Mouse (Mus musculus) macrophage (primary cell): ENCODE measurements around the gene Edaradd. TPM values are rescaled to one million over a fixed set of nuclear protein-coding genes. Genes with fewer than 3 reads are reported as not detected.

Source experiments
- H3K27ac ChIP-seq: fragments of 350-480 bp; formaldehyde crosslinking; 2 replicates; pipeline ENCODE4 v1.9.0; 2021
- H3K36me3 ChIP-seq: fragments of 350-480 bp; formaldehyde crosslinking; 2 replicates; pipeline ENCODE4 v1.9.0; 2021; ENCODE audit errors: inconsistent target
- H3K4me3 ChIP-seq: fragments of 350-480 bp; formaldehyde crosslinking; 2 replicates; pipeline ENCODE4 v1.9.0; 2021; ENCODE audit errors: inconsistent target
- H3K79me2 ChIP-seq: fragments of 350-480 bp; formaldehyde crosslinking; 2 replicates; pipeline ENCODE4 v1.9.0; 2021; ENCODE audit errors: inconsistent target
- WGBS: methylation state at CpG from one replicate; pipeline ENCODE4 v1.1.7; 2026; ENCODE audit warnings: inconsistent platforms; ENCODE audit not compliant: missing documents; 5-methylcytosine and 5-hydroxymethylcytosine counted together
- polyA plus RNA-seq: library from polyadenylated mRNA; stranded (reverse); fragments of 250-400 nt; gene quantifications from 3 replicates; pipeline ENCODE4 v1.2.4, GENCODE M21; 2018; ENCODE audit warnings: inconsistent platforms

Edaradd gene
- polyA plus RNA-seq, 1 experiment from 2014 or later, result 0.06 TPM

GRCm38 (mm10) chr13:12461730-12462119 is 58.5 kb downstream of the Edaradd start:
- WGBS, result 8% methylated on average over 7 of the region's 7 CpGs
- Histone ChIP-seq H3K36me3 (peaks cover 18% of the 10 kb centered on the region), H3K79me2 (peaks cover 45% of the 10 kb centered on the region), H3K27ac (peak overlapping the region; percentile 97), H3K4me3 (peak overlapping the region; percentile 99)

- peaks cover 24% of the 10 kb centered on the region for H3K36me3 ChIP-seq
- peak overlapping the region; percentile 99 for H3K4me3 ChIP-seq
- peak overlapping the region; percentile 97 for H3K27ac ChIP-seq
- 1% methylated on average over 53 of the region's 59 CpGs for WGBS
- peaks cover 51% of the 10 kb centered on the region for H3K79me2 ChIP-seq
Observed at GRCm38 (mm10) chr13:12460881-12461729, 59.1 kb downstream of the Edaradd start.

GRCm38 (mm10) chr13:12460443-12460842 is 59.8 kb downstream of the Edaradd start:
- H3K79me2 ChIP-seq, result peaks cover 53% of the 10 kb centered on the region
- WGBS, result 0% methylated on average over 8 of the region's 8 CpGs
- H3K4me3 ChIP-seq, result peak overlapping the region; percentile 99
- peak overlapping the region; percentile 97 for H3K27ac ChIP-seq
- H3K36me3 ChIP-seq, result peaks cover 30% of the 10 kb centered on the region

DNA sequence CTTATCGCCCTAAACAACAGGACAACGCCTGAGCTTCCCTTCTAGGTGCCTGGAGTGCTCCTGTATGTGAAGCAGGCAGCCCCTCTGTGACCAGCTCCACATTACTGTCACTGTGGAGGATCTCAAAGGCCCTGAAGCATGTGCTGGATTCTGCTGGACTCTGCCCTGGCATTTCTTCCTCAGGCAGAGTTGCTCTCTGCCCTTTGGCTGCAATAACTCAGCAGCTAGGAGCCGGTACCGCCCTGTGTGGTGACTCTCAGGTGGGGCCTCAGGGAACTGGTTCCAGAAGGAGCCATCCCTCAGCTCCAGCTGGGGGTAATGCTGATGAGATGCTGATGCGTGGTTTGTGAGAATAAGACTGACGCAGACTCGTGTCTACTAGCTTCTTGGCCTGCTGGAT is 63.5 kb downstream of the Edaradd start:
- 98% methylated on average over 7 of the region's 7 CpGs for WGBS
- H3K36me3 ChIP-seq, result peaks cover 68% of the 10 kb centered on the region
- peaks cover 53% of the 10 kb centered on the region for H3K79me2 ChIP-seq
- no peak overlapping the region for H3K27ac ChIP-seq
- no peak overlapping the region for H3K4me3 ChIP-seq

GRCm38 (mm10) chr13:12454686-12455390 is 65.4 kb downstream of the Edaradd start:
- peaks cover 81% of the 10 kb centered on the region for H3K36me3 ChIP-seq
- no peak overlapping the region for H3K27ac ChIP-seq
- H3K79me2 ChIP-seq, result peaks cover 39% of the 10 kb centered on the region
- H3K4me3 ChIP-seq, result no peak overlapping the region
- 96% methylated on average over 7 of the region's 7 CpGs for WGBS

DNA sequence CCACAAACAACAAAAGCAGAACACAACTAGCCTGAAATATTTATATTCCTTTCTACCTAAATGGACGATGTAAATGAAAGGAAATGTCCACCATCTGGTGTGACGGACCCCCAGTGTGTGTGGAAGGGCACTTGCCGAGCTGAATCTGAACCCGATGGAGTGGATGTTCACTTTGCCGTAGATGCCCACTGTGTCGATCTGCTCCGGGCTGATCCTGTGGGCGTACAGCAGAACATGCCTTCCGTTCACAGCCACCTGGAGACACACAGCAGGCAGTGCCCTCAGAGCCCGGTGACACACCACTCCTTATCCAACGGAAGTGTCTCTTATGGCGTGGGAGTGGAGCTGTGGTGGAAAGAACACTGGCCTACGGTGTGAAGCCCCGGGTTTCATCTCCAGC is 67.1 kb downstream of the Edaradd start:
- no peak overlapping the region for H3K4me3 ChIP-seq
- H3K79me2 ChIP-seq, result peaks cover 22% of the 10 kb centered on the region
- H3K36me3 ChIP-seq, result peaks cover 85% of the 10 kb centered on the region
- WGBS, result 96% methylated on average over 13 of the region's 14 CpGs
- H3K27ac ChIP-seq, result no peak overlapping the region

- H3K27ac ChIP-seq, result no peak overlapping the region
- H3K36me3 ChIP-seq, result peaks cover 79% of the 10 kb centered on the region
- WGBS, result 100% methylated on average over 2 of the region's 2 CpGs
- no peak overlapping the region for H3K4me3 ChIP-seq
- H3K79me2 ChIP-seq, result no peaks in the 10 kb centered on the region; the same call in 1 of the 2 replicates
Observed at GRCm38 (mm10) chr13:12442008-12442587, 78.1 kb downstream of the Edaradd start.

GRCm38 (mm10) chr13:12440813-12441212 is 79.4 kb downstream of the Edaradd start:
- no peaks in the 10 kb centered on the region; the same call in 1 of the 2 replicates for H3K79me2 ChIP-seq
- H3K36me3 ChIP-seq, result peaks cover 74% of the 10 kb centered on the region
- no peak overlapping the region for H3K27ac ChIP-seq
- 91% methylated on average over 6 of the region's 6 CpGs for WGBS
- H3K4me3 ChIP-seq, result no peak overlapping the region

DNA sequence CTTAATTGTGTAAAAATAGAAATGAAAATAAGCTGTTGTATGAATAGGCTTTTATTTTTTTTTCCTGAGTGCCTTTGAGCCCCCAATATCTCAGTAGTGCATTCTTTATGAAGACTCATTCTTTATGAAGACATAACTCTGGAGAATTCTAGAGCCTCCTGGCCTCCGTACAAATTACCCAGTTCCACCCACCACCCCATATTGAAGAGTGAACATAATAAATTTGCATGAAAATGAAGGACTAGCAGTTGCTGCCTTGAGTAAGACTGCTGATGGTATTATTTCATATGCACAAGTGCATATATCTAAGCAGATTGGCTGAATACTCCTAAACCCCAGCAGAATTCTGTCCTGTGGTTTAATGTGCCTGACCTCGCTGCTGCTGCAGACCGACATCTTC is 80.7 kb downstream of the Edaradd start:
- 97% methylated on average over 3 of the region's 3 CpGs for WGBS
- no peak overlapping the region for H3K4me3 ChIP-seq
- H3K36me3 ChIP-seq, result peaks cover 75% of the 10 kb centered on the region
- no peaks in the 10 kb centered on the region for H3K79me2 ChIP-seq
- H3K27ac ChIP-seq, result no peak overlapping the region

- no peak overlapping the region for H3K27ac ChIP-seq
- no peaks in the 10 kb centered on the region for H3K79me2 ChIP-seq
- H3K4me3 ChIP-seq, result no peak overlapping the region
- 91% methylated on average over 5 of the region's 5 CpGs for WGBS
- H3K36me3 ChIP-seq, result peaks cover 90% of the 10 kb centered on the region
Observed at GRCm38 (mm10) chr13:12433843-12434242, 86.4 kb downstream of the Edaradd start.

DNA sequence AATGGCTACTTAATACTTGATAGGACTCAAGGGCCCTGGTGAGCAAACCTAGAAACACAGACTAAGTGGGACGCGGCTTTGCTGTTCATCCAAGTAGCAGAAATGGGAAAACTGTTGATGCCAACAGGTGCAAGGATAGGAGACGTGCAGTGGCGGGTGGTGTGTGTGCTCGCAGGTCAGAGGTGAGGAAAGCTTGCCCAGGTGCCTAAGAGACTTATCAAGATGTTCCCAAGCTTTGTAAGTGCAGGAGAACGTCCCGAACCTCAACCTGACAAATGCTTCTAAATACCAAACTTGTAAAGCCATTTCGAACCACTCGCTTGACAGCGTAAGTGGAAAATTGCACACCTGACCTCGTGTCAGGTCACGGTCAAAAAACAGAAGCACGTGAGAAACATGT is 91.7 kb downstream of the Edaradd start:
- H3K36me3 ChIP-seq, result peaks cover 96% of the 10 kb centered on the region
- WGBS, result 96% methylated on average over 13 of the region's 13 CpGs
- H3K27ac ChIP-seq, result no peak overlapping the region

More for the DNA sequence above, 91.7 kb downstream of the Edaradd start:
- H3K4me3 ChIP-seq, result no peak overlapping the region
- H3K79me2 ChIP-seq, result no peaks in the 10 kb centered on the region

Other genes starting within 250 kb of the Edaradd start
- not detected in 3 replicates for gene Actn2, start 179.7 kb downstream of the Edaradd start, polyA plus RNA-seq
- gene Heatr1, start 125.4 kb downstream of the Edaradd start, polyA plus RNA-seq, result 17.9 to 41.6 TPM (median 21.2 TPM) in 3 replicates
- 118 to 198 TPM (median 152 TPM) in 3 replicates for gene Lgals8, start 55.5 kb downstream of the Edaradd start, polyA plus RNA-seq
- 12.2 to 14.0 TPM (median 12.9 TPM) in 3 replicates for gene Ero1lb, start 45.4 kb upstream of the Edaradd start, polyA plus RNA-seq